Mouse (Mus musculus) gastrocnemius, postnatal 14 days (tissue): Measurements from ENCODE around the gene Fem1b. TPM values are rescaled to one million over a fixed set of nuclear protein-coding genes. Genes with fewer than 3 reads are reported as not detected.

Experiments
- DNase-seq: peaks from one replicate; pipeline ENCODE4 v3.0.0; 2021; ENCODE audit warnings: mixed read lengths
- intact Hi-C: fragments of 180-260 bp; cut with DNase I; formaldehyde crosslinking; loops from one replicate; pipeline ENCODE4 v1.15.1; 2025; ENCODE audit warnings: low total_unique reads
- total RNA-seq, 2 experiments: library from RNA; stranded (reverse); gene quantifications; 2 replicates each; pipeline ENCODE4 v1.2.3; 2021

Fem1b gene
- total RNA-seq, 2 experiments from 2014 or later: 15.9 to 19.0 TPM

GRCm38 (mm10) chr9:62786721-62787120 is 25.0 kb downstream of the Fem1b start:
- intact Hi-C loops: no loop called here
- no peak for DNase-seq

GRCm38 (mm10) chr9:62784233-62784632 is 27.5 kb downstream of the Fem1b start:
- no peak for DNase-seq
- intact Hi-C loops: no loop called here

- intact Hi-C loops: no loop called here
- no peak for DNase-seq
Observed at GRCm38 (mm10) chr9:62782976-62783781, 28.6 kb downstream of the Fem1b start.

GRCm38 (mm10) chr9:62781965-62782364 is 29.8 kb downstream of the Fem1b start:
- no peak for DNase-seq
- intact Hi-C loops: no loop called here

- intact Hi-C loops: loop anchor here (10.0 kb wide), 2 partner anchors 154 to 494 kb away; partner anchors contain the start of gene Spesp1
- no peak for DNase-seq
Observed at GRCm38 (mm10) chr9:62778721-62779120, 33.0 kb downstream of the Fem1b start.

- intact Hi-C loops: loop anchor here (10.0 kb wide), 2 partner anchors 153 to 493 kb away; partner anchors contain the start of gene Spesp1
- DNase-seq: no peak
Observed at GRCm38 (mm10) chr9:62777461-62777860, 34.3 kb downstream of the Fem1b start.

- no peak for DNase-seq
Observed at GRCm38 (mm10) chr9:62775464-62775863, 36.3 kb downstream of the Fem1b start.

GRCm38 (mm10) chr9:62772746-62773145 is 39.0 kb downstream of the Fem1b start:
- intact Hi-C loops: loop anchor here (10.0 kb wide), 2 partner anchors 148 to 488 kb away; partner anchors contain the start of gene Spesp1
- DNase-seq: no peak

More at GRCm38 (mm10) chr9:62775464-62775863, 36.3 kb downstream of the Fem1b start:
- intact Hi-C loops: loop anchor here (10.0 kb wide), 2 partner anchors 151 to 491 kb away; partner anchors contain the start of gene Spesp1

- intact Hi-C loops: no loop called here
- DNase-seq: no peak
Observed at GRCm38 (mm10) chr9:62768361-62768760, 43.4 kb downstream of the Fem1b start.

- no peak for DNase-seq
- intact Hi-C loops: no loop called here
Observed at GRCm38 (mm10) chr9:62767464-62767863, 44.3 kb downstream of the Fem1b start.

GRCm38 (mm10) chr9:62765346-62765745 is 46.4 kb downstream of the Fem1b start:
- DNase-seq: no peak
- intact Hi-C loops: no loop called here

GRCm38 (mm10) chr9:62763478-62763877 is 48.3 kb downstream of the Fem1b start:
- intact Hi-C loops: no loop called here
- DNase-seq: no peak

GRCm38 (mm10) chr9:62759601-62760000 is 52.1 kb downstream of the Fem1b start:
- intact Hi-C loops: no loop called here
- DNase-seq: no peak

- intact Hi-C loops: no loop called here
- no peak for DNase-seq
Observed at GRCm38 (mm10) chr9:62758288-62758687, 53.4 kb downstream of the Fem1b start.

- no peak for DNase-seq
- intact Hi-C loops: no loop called here
Observed at GRCm38 (mm10) chr9:62750381-62750780, 61.4 kb downstream of the Fem1b start.

GRCm38 (mm10) chr9:62749666-62750065 is 62.1 kb downstream of the Fem1b start:
- peak; percentile 38 for DNase-seq
- intact Hi-C loops: no loop called here

- no peak for DNase-seq
- intact Hi-C loops: no loop called here
Observed at GRCm38 (mm10) chr9:62746646-62747045, 65.1 kb downstream of the Fem1b start.

GRCm38 (mm10) chr9:62744558-62745275 is 67.0 kb downstream of the Fem1b start:
- DNase-seq: peak; percentile 42
- intact Hi-C loops: no loop called here
